Mouse (Mus musculus): ENCODE results near the gene Sgsm1. TPM values are rescaled to one million over a fixed set of nuclear protein-coding genes. Genes with fewer than 3 reads are reported as not detected.

The Sgsm1 gene
- polyA plus RNA-seq, 1 experiment = not detected

GRCm38 (mm10) chr5:113329463-113329862 lies 18.9 kb upstream of the Sgsm1 start:
- no peak for TF ChIP-seq GATA1 (IDR thresholded peaks at IDR 0.05; ENCODE audit: borderline replicate concordance, low read length)
- TF ChIP-seq FLI1 (IDR thresholded peaks at IDR 0.05; ENCODE audit: low read length) = no peak
- no peaks in the 10 kb centered on the region for H3K4me1 ChIP-seq

GRCm38 (mm10) chr5:113323784-113324638 lies 13.4 kb upstream of the Sgsm1 start:
- Histone ChIP-seq H3K9me3 (peaks cover 32% of the 10 kb centered on the region), H3K4me3 (replicated peaks) (peak overlapping the region; percentile 64)

More at GRCm38 (mm10) chr5:113329463-113329862, 18.9 kb upstream of the Sgsm1 start:
- Histone ChIP-seq H3K4me3 (replicated peaks) (peak overlapping the region; percentile 1), H3K36me3 (replicated peaks; ENCODE audit: low read length) (no peaks in the 10 kb centered on the region), H3K27me3 (replicated peaks) (peaks cover 32% of the 10 kb centered on the region), H3K9me3 (peaks cover 60% of the 10 kb centered on the region)

GRCm38 (mm10) chr5:113313998-113314397 lies 3.4 kb upstream of the Sgsm1 start:
- Histone ChIP-seq H3K36me3 (replicated peaks; ENCODE audit: low read length) (no peaks in the 10 kb centered on the region), H3K9me3 (peaks cover 32% of the 10 kb centered on the region), H3K4me1 (peaks cover 10% of the 10 kb centered on the region), H3K27me3 (replicated peaks) (peaks cover 40% of the 10 kb centered on the region), H3K4me3 (replicated peaks) (peak overlapping the region; percentile 24)
- TF ChIP-seq FLI1 (IDR thresholded peaks at IDR 0.05; ENCODE audit: low read length) (no peak), GATA1 (IDR thresholded peaks at IDR 0.05; ENCODE audit: borderline replicate concordance, low read length) (no peak)

More at GRCm38 (mm10) chr5:113323784-113324638, 13.4 kb upstream of the Sgsm1 start:
- peaks cover 39% of the 10 kb centered on the region for H3K27me3 ChIP-seq (replicated peaks)
- no peaks in the 10 kb centered on the region for H3K36me3 ChIP-seq (replicated peaks; ENCODE audit: low read length)
- TF ChIP-seq GATA1 (IDR thresholded peaks at IDR 0.05; ENCODE audit: borderline replicate concordance, low read length) = no peak
- no peak for TF ChIP-seq FLI1 (IDR thresholded peaks at IDR 0.05; ENCODE audit: low read length)
- H3K4me1 ChIP-seq = peaks cover 5% of the 10 kb centered on the region; the same call in 1 of the 2 replicates

- H3K27me3 ChIP-seq (replicated peaks) = peaks cover 60% of the 10 kb centered on the region
Measured at GRCm38 (mm10) chr5:113309491-113310376, 852 bp downstream of the Sgsm1 start.

GRCm38 (mm10) chr5:113306750-113307477 lies 3.7 kb downstream of the Sgsm1 start:
- TF ChIP-seq FLI1 (IDR thresholded peaks at IDR 0.05; ENCODE audit: low read length) = no peak
- TF ChIP-seq GATA1 (IDR thresholded peaks at IDR 0.05; ENCODE audit: borderline replicate concordance, low read length) = no peak
- no peak overlapping the region for H3K4me3 ChIP-seq (replicated peaks)
- H3K36me3 ChIP-seq (replicated peaks; ENCODE audit: low read length) = no peaks in the 10 kb centered on the region
- H3K9me3 ChIP-seq = peaks cover 9% of the 10 kb centered on the region; the same call in 1 of the 2 replicates
- peaks cover 6% of the 10 kb centered on the region for H3K4me1 ChIP-seq
- H3K27me3 ChIP-seq (replicated peaks) = peaks cover 55% of the 10 kb centered on the region

More at GRCm38 (mm10) chr5:113309491-113310376, 852 bp downstream of the Sgsm1 start:
- TF ChIP-seq GATA1 (IDR thresholded peaks at IDR 0.05; ENCODE audit: borderline replicate concordance, low read length) = no peak
- no peak for TF ChIP-seq FLI1 (IDR thresholded peaks at IDR 0.05; ENCODE audit: low read length)
- Histone ChIP-seq H3K4me1 (peaks cover 10% of the 10 kb centered on the region), H3K9me3 (peaks cover 32% of the 10 kb centered on the region), H3K4me3 (replicated peaks) (no peak overlapping the region), H3K36me3 (replicated peaks; ENCODE audit: low read length) (no peaks in the 10 kb centered on the region)

- H3K9me3 ChIP-seq = no peaks in the 10 kb centered on the region
- H3K4me3 ChIP-seq (replicated peaks) = no peak overlapping the region
- no peaks in the 10 kb centered on the region for H3K36me3 ChIP-seq (replicated peaks; ENCODE audit: low read length)
- TF ChIP-seq FLI1 (IDR thresholded peaks at IDR 0.05; ENCODE audit: low read length) (no peak), GATA1 (IDR thresholded peaks at IDR 0.05; ENCODE audit: borderline replicate concordance, low read length) (no peak)
- peaks cover 39% of the 10 kb centered on the region for H3K27me3 ChIP-seq (replicated peaks)
- no peaks in the 10 kb centered on the region for H3K4me1 ChIP-seq
Measured at GRCm38 (mm10) chr5:113304527-113304926, 6.1 kb downstream of the Sgsm1 start.

- TF ChIP-seq FLI1 (IDR thresholded peaks at IDR 0.05; ENCODE audit: low read length) (no peak), GATA1 (IDR thresholded peaks at IDR 0.05; ENCODE audit: borderline replicate concordance, low read length) (no peak)
- H3K9me3 ChIP-seq = no peaks in the 10 kb centered on the region
- H3K4me1 ChIP-seq = no peaks in the 10 kb centered on the region
- H3K4me3 ChIP-seq (replicated peaks) = no peak overlapping the region
- H3K27me3 ChIP-seq (replicated peaks) = peaks cover 30% of the 10 kb centered on the region
- no peaks in the 10 kb centered on the region for H3K36me3 ChIP-seq (replicated peaks; ENCODE audit: low read length)
Measured at GRCm38 (mm10) chr5:113301841-113302240, 8.7 kb downstream of the Sgsm1 start.

- H3K4me1 ChIP-seq = no peaks in the 10 kb centered on the region
- no peak for TF ChIP-seq GATA1 (IDR thresholded peaks at IDR 0.05; ENCODE audit: borderline replicate concordance, low read length)
- no peak for TF ChIP-seq FLI1 (IDR thresholded peaks at IDR 0.05; ENCODE audit: low read length)
Measured at GRCm38 (mm10) chr5:113300148-113300889, 10.3 kb downstream of the Sgsm1 start.

More at GRCm38 (mm10) chr5:113300148-113300889, 10.3 kb downstream of the Sgsm1 start:
- Histone ChIP-seq H3K9me3 (no peaks in the 10 kb centered on the region), H3K36me3 (replicated peaks; ENCODE audit: low read length) (no peaks in the 10 kb centered on the region), H3K27me3 (replicated peaks) (peaks cover 24% of the 10 kb centered on the region), H3K4me3 (replicated peaks) (no peak overlapping the region)

Measured in megakaryocyte, embryonic 14.5 days (primary cell).